Mouse (Mus musculus) ES-Bruce4 (cell line): ENCODE data around the gene Wipi2. TPM values are rescaled to one million over a fixed set of nuclear protein-coding genes. Genes with fewer than 3 reads are reported as not detected.

Source experiments
- H3K27ac ChIP-seq: 2 replicates; pipeline ENCODE4 v1.5.1; 2012; ENCODE audit warnings: low read length, inconsistent platforms; ENCODE audit not compliant: insufficient read depth
- H3K27me3 ChIP-seq: 2 replicates; pipeline ENCODE4 v1.6.1; 2012; ENCODE audit warnings: mild to moderate bottlenecking, low read length, inconsistent platforms; ENCODE audit not compliant: control insufficient read depth, poor library complexity, insufficient read depth, severe bottlenecking
- H3K36me3 ChIP-seq: 2 replicates; pipeline ENCODE4 v1.6.1; 2012; ENCODE audit warnings: inconsistent platforms, mild to moderate bottlenecking, low read length, moderate library complexity; ENCODE audit not compliant: control insufficient read depth, poor library complexity, insufficient read depth, severe bottlenecking
- H3K4me1 ChIP-seq: one replicate; pipeline ENCODE4 v1.8.1; 2011; ENCODE audit warnings: low read length; ENCODE audit not compliant: control insufficient read depth, insufficient read depth
- H3K4me3 ChIP-seq: 2 replicates; pipeline ENCODE4 v1.5.1; 2011; ENCODE audit warnings: low read depth, mild to moderate bottlenecking, low read length
- H3K9ac ChIP-seq: 2 replicates; pipeline ENCODE4 v1.6.1; 2012; ENCODE audit warnings: low read depth, mild to moderate bottlenecking, inconsistent platforms; ENCODE audit not compliant: poor library complexity, severe bottlenecking
- H3K9me3 ChIP-seq: replicated peaks from 2 replicates; pipeline ENCODE4 v1.6.1; 2012; ENCODE audit warnings: mild to moderate bottlenecking, low read length, inconsistent platforms; ENCODE audit not compliant: control insufficient read depth, poor library complexity, insufficient read depth, severe bottlenecking
- CTCF ChIP-seq: IDR thresholded peaks from one replicate; pipeline ENCODE4 v1.8.1; 2011; ENCODE audit warnings: low read depth, low read length
- EP300 ChIP-seq: IDR thresholded peaks from 2 replicates; pipeline ENCODE4 v1.6.1; 2011; ENCODE audit warnings: low read depth, low read length; ENCODE audit not compliant: insufficient read depth
- POLR2A ChIP-seq: IDR thresholded peaks from one replicate; pipeline ENCODE4 v1.8.1; 2011; ENCODE audit warnings: low read length; ENCODE audit not compliant: insufficient read depth
- polyA plus RNA-seq: library from polyadenylated mRNA; stranded (reverse); fragments of >200 nt; gene quantifications from 2 replicates; pipeline ENCODE4 v1.2.4, GENCODE M21; 2011; ENCODE audit warnings: low read depth; ENCODE audit not compliant: missing spikeins, insufficient read depth, insufficient read length

Gene Wipi2
- polyA plus RNA-seq, 1 experiment, result 50.6 TPM

DNA sequence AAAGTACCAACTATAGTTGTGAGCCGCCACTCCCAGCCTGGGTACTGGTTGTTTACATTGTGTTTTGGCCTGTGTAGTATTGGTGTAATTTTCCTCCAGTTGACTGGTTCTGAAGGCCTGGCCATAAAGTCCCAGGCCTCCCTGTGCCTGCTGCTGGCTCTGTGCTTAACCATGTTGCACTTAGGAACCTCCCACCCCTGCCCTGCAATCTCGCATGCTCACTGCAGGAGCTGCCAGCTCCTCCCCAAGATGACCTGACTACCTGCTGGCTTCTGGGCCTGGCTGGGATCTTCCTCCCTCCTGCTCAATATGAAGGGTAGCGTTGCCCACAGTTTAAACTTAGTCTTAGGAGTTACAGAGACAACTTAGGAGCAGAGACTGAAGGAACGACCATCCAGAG is 24.8 kb downstream of the Wipi2 start:
- H3K9me3 ChIP-seq, result no peaks in the 10 kb centered on the region
- no peak overlapping the region for H3K27ac ChIP-seq
- no peak overlapping the region for H3K9ac ChIP-seq
- H3K4me3 ChIP-seq, result no peak overlapping the region
- no peak for TF ChIP-seq CTCF
- no peak for TF ChIP-seq POLR2A
- TF ChIP-seq EP300, result no peak
- H3K36me3 ChIP-seq, result peaks cover 2% of the 10 kb centered on the region
- no peaks in the 10 kb centered on the region for H3K4me1 ChIP-seq
- H3K27me3 ChIP-seq, result no peaks in the 10 kb centered on the region

DNA sequence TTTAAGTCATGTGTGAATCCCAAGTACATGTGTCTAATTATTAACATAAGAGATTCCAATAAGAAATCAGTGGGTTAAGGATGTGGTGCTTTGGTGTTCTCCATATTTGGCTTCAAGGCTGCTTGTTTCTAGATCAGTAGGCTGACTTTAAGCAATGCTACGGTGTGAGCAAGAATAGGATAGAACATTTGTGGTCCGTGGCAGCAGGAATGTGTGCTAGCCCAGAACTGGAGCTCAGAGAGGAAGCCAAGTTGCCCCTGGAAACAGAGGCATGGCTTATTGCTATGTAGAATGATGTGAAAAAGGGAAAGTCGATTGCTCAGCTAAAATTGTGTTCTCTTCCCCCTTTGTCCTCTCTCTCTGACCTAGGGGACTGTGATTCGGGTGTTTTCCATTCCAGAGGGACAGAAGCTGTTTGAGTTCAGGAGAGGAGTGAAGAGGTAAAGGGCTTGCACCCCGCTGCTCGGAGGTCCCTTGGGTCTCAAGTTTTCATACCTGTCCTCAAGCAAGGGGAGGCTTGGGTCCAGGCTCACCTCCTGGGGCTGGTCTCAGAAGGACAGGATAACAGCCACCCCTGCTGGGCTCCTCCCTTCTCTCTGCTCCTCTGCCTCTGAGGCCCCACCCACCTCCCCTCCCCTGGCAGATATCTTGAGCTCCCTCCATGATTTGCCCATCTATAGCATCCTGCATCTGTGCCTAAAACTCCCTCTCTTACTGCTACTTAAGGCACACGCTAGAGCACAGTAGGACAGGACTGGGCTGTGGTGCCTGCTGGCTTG is 33.3 kb downstream of the Wipi2 start:
- H3K27ac ChIP-seq, result no peak overlapping the region
- H3K9ac ChIP-seq, result no peak overlapping the region
- no peak for TF ChIP-seq CTCF
- TF ChIP-seq POLR2A, result no peak
- no peak for TF ChIP-seq EP300
- H3K9me3 ChIP-seq, result no peaks in the 10 kb centered on the region
- no peaks in the 10 kb centered on the region for H3K4me1 ChIP-seq
- no peaks in the 10 kb centered on the region for H3K27me3 ChIP-seq
- no peak overlapping the region for H3K4me3 ChIP-seq
- peaks cover 47% of the 10 kb centered on the region for H3K36me3 ChIP-seq

DNA sequence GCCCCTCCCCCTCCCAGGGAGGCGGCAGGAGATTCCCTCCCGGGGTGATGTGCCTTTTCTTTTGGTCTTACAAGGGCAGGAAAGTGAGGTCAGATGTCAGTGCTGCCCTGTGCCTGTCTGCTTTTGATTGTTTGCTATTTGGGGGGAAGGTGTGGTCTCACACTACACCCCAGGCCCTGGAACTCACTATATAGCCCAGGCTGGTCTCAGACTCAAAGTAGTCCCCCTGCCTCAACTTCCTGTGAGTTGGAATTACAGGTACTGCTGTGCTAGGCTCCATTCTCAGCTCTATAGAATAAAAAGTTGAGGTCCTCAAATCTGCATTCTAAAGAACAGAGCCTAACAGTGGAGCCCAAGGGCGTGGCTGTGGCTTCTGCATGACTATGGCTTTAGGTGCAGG is 40.4 kb downstream of the Wipi2 start:
- no peak overlapping the region for H3K4me3 ChIP-seq
- peaks cover 16% of the 10 kb centered on the region for H3K4me1 ChIP-seq
- H3K27ac ChIP-seq, result peak overlapping the region; percentile 95
- TF ChIP-seq POLR2A (no peak), EP300 (peak; percentile 81)
- no peak overlapping the region for H3K9ac ChIP-seq
- H3K27me3 ChIP-seq, result no peaks in the 10 kb centered on the region
- H3K36me3 ChIP-seq, result peaks cover 22% of the 10 kb centered on the region
- no peaks in the 10 kb centered on the region for H3K9me3 ChIP-seq

DNA sequence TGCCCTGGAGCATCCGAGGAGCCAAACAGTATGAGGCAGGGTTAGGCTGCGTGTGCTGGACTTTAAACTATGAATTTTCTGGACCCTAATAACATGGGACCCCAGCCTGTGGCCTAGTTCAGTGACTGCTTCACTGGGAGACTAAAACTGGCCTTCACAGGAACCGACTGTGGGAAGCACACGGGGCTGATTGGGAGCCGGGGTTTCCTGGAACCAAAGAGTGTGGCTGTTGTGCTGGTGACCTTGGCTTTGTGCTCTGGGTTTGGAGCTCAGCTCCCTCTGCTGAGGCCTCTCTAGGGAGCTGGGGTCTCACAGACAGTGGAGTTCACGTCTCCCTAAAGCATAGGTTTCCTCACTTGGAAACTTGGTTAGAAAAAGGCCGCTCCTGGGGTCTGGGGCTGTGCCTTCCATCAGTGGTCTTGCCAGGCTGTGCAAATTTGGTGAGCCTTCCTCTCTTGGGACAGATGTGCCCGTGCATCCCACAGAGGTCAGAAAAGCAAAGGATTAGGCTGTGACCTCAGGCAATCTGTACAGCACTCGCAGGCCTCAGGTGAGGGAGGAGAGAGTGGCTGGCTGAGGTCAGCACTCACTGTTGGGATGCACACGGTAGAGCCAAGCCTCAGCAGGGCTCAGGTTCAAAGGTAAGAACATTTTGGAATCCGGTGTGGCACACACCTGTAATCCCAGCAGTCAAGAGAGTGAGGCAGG is 41.2 kb downstream of the Wipi2 start:
- H3K4me1 ChIP-seq, result peaks cover 16% of the 10 kb centered on the region
- no peaks in the 10 kb centered on the region for H3K27me3 ChIP-seq
- H3K9me3 ChIP-seq, result no peaks in the 10 kb centered on the region
- no peak overlapping the region for H3K9ac ChIP-seq
- peaks cover 18% of the 10 kb centered on the region for H3K36me3 ChIP-seq
- no peak overlapping the region for H3K4me3 ChIP-seq
- TF ChIP-seq EP300, result peak; percentile 81
- no peak for TF ChIP-seq CTCF
- peak overlapping the region; percentile 95 for H3K27ac ChIP-seq

DNA sequence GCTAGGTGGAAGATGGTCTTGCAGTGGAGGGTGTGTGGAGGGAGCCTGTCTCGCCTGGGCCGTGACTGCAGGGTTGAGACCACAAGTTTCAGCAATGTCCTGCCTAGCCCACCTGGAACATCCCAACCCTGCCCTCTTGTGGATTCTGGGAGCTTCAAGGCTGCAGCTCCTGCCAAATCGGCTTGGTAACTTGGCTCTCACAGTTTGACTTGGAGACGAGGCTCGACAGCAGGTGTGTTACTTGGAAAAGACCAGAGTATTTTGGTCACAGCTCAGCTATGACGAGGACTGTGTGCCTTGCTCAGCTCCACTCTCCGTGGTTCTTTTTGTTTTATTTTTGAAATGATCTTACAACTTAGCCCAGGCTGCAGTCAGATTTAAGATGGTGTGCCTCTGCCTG is 42.2 kb downstream of the Wipi2 start:
- H3K36me3 ChIP-seq, result peaks cover 11% of the 10 kb centered on the region; the same call in 1 of the 2 replicates
- 0 out of 2 replicates have a peak, but pooled peaks have one; percentile 25 for TF ChIP-seq EP300
- peak; percentile 53 for TF ChIP-seq CTCF
- TF ChIP-seq POLR2A, result no peak
- H3K27me3 ChIP-seq, result no peaks in the 10 kb centered on the region
- no peak overlapping the region for H3K9ac ChIP-seq
- no peaks in the 10 kb centered on the region for H3K9me3 ChIP-seq
- peaks cover 16% of the 10 kb centered on the region for H3K4me1 ChIP-seq
- no peak overlapping the region for H3K4me3 ChIP-seq
- H3K27ac ChIP-seq, result peak overlapping the region; percentile 13; the same call in 1 of the 2 replicates

DNA sequence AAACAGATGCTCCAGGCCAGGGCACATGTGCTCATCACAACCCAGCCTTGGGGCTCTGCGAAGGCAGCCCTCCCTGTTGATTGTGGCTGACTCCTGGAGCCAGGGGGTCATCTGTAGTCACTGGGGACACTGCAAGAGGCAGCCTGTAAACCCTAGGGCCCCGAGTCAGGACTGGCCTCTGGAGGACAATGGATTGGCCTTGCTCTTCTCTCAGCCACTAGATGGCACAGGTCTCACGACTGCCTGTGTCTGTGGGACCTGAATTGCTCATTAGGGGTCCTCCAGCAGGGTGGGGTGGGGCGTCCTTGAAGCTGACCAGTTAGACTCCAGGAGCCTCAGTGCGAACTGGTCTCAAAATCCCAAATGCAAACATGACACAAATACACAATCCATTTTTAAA is 45.6 kb downstream of the Wipi2 start:
- TF ChIP-seq CTCF (peak; percentile 74), EP300 (no peak)
- Histone ChIP-seq H3K9me3 (no peaks in the 10 kb centered on the region), H3K27ac (no peak overlapping the region), H3K9ac (no peak overlapping the region), H3K4me3 (no peak overlapping the region), H3K36me3 (no peaks in the 10 kb centered on the region), H3K27me3 (no peaks in the 10 kb centered on the region), H3K4me1 (peaks cover 5% of the 10 kb centered on the region)
